Mouse (Mus musculus): ENCODE results near the gene Rara.
"Not testable (repeated sequence)": the region's sequence is repeated elsewhere in the genome, so short reads cannot be mapped to it uniquely, and the experiment has no call there.

Rara gene

GRCm38 (mm10) chr11:98927438-98928076 is at the start of gene Rara:
Gene Rara (plus strand): TSS chr11:98927818.
- DNase-seq = peak; percentile 6

DNA sequence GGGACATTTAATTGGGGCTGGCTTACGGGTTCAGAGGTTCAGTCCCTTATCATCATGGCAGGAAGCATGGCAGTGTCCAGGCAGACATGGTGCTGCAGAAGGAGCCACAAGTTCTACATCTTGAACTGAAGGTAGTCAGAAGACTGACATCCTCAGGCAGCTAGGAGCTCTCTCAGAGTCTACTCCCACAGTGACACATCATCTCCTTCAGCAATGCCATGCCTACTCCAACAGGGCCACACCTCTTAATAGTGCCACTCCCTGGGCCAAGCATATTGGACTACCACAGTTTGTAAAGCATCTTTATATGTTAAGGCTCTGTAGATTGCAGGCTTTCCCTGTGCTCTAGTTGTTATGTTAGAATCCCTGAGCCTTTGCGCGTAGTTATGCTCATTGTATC is 39.9 kb upstream of the Rara start:
- no peak for DNase-seq

DNA sequence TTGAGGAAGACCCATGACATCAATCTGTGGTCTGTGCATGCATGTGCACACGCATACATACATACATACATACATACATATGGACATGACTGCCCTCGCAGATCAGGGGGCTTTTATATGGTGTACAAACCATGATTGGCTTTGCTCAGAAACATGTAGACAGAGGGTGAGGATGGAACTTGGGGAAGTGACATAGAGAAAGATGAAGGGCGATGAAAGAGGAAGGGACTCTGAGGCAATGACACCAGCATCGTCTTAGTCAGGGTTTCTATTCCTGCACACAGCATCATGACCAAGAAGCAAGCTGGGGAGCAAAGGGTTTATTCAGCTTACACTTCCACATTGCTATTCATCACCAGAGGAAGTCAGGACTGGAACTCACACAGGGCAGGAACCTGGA is 38.5 kb upstream of the Rara start:
- DNase-seq = no peak

DNA sequence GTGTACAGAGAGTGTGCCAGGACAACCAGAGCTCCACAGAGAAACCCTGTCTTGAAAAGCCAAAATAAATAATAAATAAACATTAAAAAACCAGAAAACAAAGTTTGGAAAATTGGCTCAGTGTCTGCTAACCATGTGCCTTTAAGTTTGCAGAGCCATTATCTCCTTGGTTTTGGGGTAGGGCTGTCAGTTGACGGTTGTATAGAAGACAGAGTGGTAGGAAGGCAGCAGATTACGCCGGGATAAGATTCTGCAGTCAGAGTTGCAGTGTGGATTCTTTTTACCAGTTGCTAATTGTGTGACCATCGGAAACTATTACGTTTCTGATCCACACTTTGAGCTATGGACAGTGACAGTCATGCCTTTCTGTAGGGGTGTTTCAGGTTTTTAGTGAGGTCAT is 37.6 kb upstream of the Rara start:
- DNase-seq = no peak

GRCm38 (mm10) chr11:98892426-98892825 is 35.2 kb upstream of the Rara start:
- DNase-seq = no peak

DNA sequence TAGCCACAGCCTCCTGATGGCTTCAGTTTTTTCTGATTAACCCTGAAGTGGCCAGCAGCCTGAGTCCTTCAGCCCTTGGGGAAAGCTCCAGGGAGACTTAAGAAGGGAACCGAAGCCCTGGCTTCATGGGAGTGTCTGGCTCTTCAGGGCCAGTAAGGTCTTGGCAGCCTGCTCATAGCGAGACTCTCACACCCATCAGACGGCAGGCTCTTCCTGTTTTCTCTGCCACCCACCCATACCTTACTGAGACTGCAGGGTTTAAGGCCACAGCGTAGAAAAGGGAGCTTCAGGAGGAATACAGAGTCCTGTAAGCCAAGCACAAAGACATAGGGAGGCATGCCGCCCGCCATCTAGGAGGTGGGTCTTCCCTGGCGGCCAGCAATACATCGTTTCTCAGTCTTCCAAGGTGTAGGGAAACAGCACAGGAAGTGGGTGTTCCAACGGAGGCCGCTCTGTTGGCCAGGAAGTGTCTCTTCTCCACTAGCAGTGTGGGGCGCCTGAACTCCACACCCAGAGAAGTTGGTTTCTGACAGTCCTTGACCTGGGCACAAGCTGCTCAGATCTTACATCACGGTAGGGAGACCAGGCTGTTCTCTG is 27.0 kb upstream of the Rara start:
- DNase-seq = no peak

- no peak for DNase-seq
Measured at GRCm38 (mm10) chr11:98902621-98903245, 24.9 kb upstream of the Rara start.

- DNase-seq = no peak
Measured at GRCm38 (mm10) chr11:98904577-98904976, 23.0 kb upstream of the Rara start.

DNA sequence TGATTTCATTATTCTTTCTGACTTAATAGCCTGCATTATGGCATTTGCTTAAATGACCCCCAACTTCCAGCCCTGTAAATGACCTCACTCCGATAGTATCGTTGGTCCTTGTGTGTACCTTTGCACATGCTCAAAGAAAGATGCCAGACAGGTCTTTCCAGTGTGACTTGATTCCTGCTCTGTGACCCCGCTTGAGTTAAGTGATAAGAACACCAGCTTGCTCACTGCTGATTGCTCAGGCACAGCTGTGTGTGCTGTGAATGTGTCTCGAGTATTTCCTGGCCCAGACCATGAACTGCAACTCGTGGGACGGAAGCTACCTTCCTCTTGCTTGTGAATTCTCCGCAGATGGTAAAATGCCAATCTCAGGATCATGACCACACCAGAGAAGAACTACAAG is 22.6 kb upstream of the Rara start:
- DNase-seq = no peak

DNA sequence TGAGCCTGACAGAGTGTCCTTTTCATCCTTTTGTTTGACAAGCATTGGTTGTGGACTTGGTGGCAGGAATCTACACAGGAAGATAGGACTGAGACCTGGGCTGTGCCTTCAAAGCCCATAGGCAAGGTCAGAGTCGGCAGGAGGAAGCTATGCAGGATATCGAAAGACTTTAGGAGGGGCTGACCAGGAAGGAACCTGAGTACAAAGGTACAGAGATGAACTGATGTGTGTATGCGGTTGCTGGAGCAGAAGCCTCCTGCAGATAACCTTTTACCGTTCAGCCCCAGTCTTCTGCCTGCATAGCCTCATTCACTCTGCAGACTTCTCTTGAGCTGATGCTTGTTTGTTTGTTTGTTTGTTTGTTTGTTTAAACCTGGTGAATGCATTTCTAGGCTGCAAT is 22.0 kb upstream of the Rara start:
- DNase-seq = no peak

DNA sequence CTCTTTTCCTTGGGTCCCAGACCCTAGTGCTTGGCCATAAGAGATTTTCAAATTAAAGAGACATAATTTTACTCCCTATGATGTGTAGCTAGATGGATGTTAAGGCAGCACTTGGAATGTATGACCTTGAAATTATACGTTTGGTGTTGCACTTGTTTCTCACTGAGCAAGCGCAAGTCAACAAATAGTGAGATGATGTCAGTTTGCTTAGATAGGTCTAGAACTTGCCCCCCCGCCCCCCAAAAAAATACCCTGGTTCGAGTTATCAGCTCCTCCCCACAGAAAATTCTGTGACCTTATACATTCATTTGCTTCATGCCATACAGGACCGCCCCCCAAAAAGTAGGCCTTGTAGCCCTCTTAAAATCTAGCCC is 20.6 kb upstream of the Rara start:
- no peak for DNase-seq

DNA sequence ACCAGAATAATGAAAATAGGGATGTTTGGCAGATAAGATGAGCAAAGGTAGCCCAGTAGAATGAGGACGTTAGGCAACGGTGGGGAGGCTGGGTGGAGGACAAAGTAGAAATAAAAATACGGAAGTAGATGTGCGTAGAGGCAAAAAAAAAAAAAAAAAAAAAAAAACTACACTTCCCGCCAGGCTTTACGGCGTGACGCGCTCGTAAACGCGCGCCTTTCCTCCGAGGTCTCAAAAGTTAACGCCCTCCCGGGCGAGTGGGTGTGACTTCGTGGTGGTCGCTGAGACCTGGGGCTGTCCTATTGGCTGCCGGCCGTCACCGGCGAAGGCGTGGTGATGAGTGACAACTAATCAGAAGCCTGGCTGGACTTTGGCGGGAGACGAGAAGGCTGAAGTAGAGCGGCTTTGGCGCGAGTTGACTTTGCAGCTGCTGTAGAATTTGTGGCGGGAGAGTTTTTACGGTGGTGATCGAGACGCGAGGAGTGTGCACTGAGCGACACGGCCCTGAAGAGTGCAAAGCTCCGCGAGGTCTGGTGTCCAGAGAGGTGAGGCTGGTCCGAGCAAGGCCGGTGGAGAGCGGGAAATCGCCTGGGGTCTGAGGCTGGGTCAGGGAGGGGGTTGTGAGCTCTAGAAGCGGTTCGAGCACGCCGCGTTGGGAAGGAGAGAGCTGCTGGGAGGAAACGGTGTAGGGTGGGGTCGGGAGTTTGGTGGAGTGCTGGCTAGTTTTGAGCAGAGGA is 20.0 kb upstream of the Rara start, which contains the start of gene Cdc6:
TSS of gene Cdc6 (plus strand) at position 365 of the 737 bp plus-strand sequence.
- peak; percentile 93 for DNase-seq

DNA sequence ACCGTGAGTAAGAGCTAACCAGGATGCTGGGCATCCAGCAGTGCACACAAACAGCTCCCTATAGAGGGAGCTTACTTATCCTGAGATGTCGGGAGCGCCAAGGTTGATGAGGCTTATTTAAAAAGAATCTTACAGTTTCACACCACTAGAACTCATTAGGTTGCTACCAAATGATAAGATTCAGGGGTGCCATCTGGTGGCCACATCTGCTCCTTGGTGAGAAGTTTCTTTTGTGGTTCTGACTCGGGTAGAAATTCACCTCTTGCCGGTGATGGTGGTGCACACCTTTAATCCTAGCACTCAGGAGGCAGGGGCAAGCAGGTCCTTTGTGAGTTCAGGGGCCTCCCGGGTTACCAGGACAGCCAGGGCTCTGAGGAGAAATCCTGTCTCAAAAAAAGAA is 18.0 kb upstream of the Rara start:
- peak; percentile 76 for DNase-seq

GRCm38 (mm10) chr11:98910415-98910814 is 17.2 kb upstream of the Rara start:
- no peak for DNase-seq

GRCm38 (mm10) chr11:98911498-98911897 is 16.1 kb upstream of the Rara start:
- DNase-seq = no peak

DNA sequence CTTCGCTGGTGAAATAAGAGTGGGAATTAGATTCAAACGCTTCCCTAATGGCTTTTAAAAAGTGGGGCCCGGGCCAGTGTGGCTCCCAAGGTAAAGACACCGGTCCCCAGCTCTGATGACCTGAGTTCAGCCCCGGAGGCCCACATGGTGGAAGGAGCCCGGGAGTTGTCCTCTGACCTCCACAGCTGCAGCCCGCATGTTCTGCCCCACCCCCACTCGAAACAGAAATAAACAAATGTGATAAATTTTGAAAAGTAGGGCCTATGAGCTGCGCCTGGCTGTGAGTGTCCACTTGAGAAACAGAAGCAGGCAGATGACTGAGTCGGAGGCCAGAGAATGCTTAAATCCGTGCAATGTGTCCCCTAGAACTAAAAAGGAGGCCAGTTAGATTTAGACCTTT is 13.4 kb upstream of the Rara start:
- no peak for DNase-seq

DNA sequence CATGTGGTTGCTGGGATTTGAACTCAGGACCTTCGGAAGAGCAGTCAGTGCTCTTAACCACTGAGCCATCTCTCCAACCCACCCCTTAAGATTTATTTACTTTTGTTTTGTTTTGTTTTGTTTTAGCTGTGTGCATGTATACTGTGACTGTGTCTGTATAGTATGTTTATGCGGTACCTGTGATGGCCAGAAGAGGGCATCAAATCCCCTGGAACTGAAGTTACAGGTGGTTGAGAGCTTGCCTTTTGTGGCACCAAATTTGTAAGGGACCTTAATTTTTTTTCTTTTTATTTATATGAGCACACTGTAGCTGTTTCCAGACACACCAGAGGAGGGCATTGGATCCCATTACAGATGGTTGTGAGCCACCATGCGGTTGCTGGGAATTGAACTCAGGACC is 11.2 kb upstream of the Rara start:
- DNase-seq = not testable (repeated sequence)

DNA sequence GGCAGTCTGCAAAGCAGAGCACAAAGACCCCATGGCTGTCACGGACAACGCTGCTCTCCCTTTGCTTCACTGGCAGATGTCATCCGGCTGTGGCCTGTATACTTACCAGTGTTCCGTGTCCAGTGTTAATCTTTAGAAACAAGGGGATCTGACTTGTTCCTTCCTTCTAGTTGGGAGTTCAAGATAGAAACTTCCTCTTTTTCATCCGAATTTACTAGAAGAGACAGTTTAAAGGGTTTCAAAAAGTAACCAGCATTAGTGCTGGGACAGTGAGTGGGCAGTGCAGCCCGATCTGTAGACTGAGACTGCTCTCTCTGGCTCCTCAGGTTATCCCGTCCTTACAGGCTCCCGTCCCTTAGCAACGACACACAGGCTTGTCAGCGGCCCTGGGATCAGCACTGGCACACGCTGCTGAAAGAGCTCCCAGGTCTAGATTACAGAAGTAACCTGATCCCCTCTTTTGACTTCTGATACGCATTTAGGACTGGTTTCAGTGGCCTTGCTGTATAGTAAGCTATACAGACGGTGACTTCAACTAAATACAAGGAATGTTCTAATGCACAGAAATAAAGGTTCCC is 10.1 kb upstream of the Rara start:
- no peak for DNase-seq

- peak; percentile 36 for DNase-seq
Measured at GRCm38 (mm10) chr11:98918231-98918630, 9.4 kb upstream of the Rara start.

GRCm38 (mm10) chr11:98919009-98919408 is 8.6 kb upstream of the Rara start:
- DNase-seq = no peak

- DNase-seq = peak; percentile 44
Measured at GRCm38 (mm10) chr11:98921813-98922212, 5.8 kb upstream of the Rara start.

- peak; percentile 75 for DNase-seq
Measured at GRCm38 (mm10) chr11:98922307-98922706, 5.3 kb upstream of the Rara start.

All from kidney, adult 18-20 months (tissue).